Mouse (Mus musculus) kidney, embryonic 16.5 days (tissue): ENCODE results near the gene Col16a1. TPM values are rescaled to one million over a fixed set of nuclear protein-coding genes. Genes with fewer than 3 reads are reported as not detected.

Experiments used
- ATAC-seq: fragments of 200-750 bp; cut with Nextera tagmentation; 2 replicates; pipeline ENCODE4 v1.8.0; 2017; ENCODE audit warnings: moderate TSS enrichment; ENCODE audit not compliant: low FRiP score, low TSS enrichment
- H3K27ac ChIP-seq: fragments of 300-500 bp; sonication (generic); 2 replicates; pipeline ENCODE4 v1.5.1; 2014; ENCODE audit warnings: low read length
- H3K27me3 ChIP-seq: fragments of 300-500 bp; sonication (generic); 2 replicates; pipeline ENCODE4 v1.6.1; 2014; ENCODE audit warnings: low read length, control low read depth, mixed read lengths; ENCODE audit not compliant: insufficient read depth
- H3K36me3 ChIP-seq: fragments of 300-500 bp; sonication (generic); 2 replicates; pipeline ENCODE4 v1.6.1; 2014; ENCODE audit warnings: low read length, control low read depth, mixed read lengths; ENCODE audit not compliant: insufficient read depth
- H3K4me1 ChIP-seq: fragments of 300-500 bp; sonication (generic); 2 replicates; pipeline ENCODE4 v1.6.1; 2014; ENCODE audit warnings: low read length, control low read depth, mixed read lengths; ENCODE audit not compliant: insufficient read depth
- H3K4me2 ChIP-seq: fragments of 300-500 bp; sonication (generic); replicated peaks from 2 replicates; pipeline ENCODE4 v1.6.1; 2014; ENCODE audit warnings: low read depth, low read length
- H3K4me3 ChIP-seq: fragments of 300-500 bp; sonication (generic); 2 replicates; pipeline ENCODE4 v1.5.1; 2014; ENCODE audit warnings: mild to moderate bottlenecking, low read length
- H3K9ac ChIP-seq: fragments of 300-500 bp; sonication (generic); replicated peaks from 2 replicates; pipeline ENCODE4 v1.6.1; 2014; ENCODE audit warnings: low read length
- H3K9me3 ChIP-seq: fragments of 300-500 bp; sonication (generic); 2 replicates; pipeline ENCODE4 v1.6.1; 2016; ENCODE audit warnings: low read length, control low read depth
- WGBS: fragments of 180-500 bp; shearing (Covaris S2); extraction: QIAGEN DNeasy Blood & Tissue Kit; methylation state at CpG from one replicate; pipeline ENCODE4 v1.1.7; 2014; 5-methylcytosine and 5-hydroxymethylcytosine counted together
- polyA plus RNA-seq: library from polyadenylated mRNA; unstranded; fragments of >200 nt; fragmentation: Nextera tagmentation; extraction: Ambion mirVana; gene quantifications from 2 replicates; pipeline ENCODE4 v1.2.1, GENCODE M21; 2015

The Col16a1 gene
- polyA plus RNA-seq, 1 experiment from 2014 or later, result 48.8 TPM

GRCm38 (mm10) chr4:130056011-130056322 is 8.3 kb downstream of the Col16a1 start:
- Histone ChIP-seq H3K4me2 (no peak overlapping the region), H3K4me3 (no peak overlapping the region), H3K9me3 (no peaks in the 10 kb centered on the region), H3K27me3 (no peaks in the 10 kb centered on the region), H3K9ac (no peak overlapping the region), H3K36me3 (peaks cover 3% of the 10 kb centered on the region; the same call in 1 of the 2 replicates), H3K4me1 (peaks cover 4% of the 10 kb centered on the region), H3K27ac (no peak overlapping the region)
- 50% methylated on average over 3 of the region's 3 CpGs for WGBS
- ATAC-seq, result no peak

- Histone ChIP-seq H3K9ac (no peak overlapping the region), H3K4me2 (no peak overlapping the region), H3K27me3 (no peaks in the 10 kb centered on the region), H3K27ac (no peak overlapping the region), H3K4me1 (peaks cover 4% of the 10 kb centered on the region; the same call in 1 of the 2 replicates), H3K4me3 (no peak overlapping the region), H3K9me3 (no peaks in the 10 kb centered on the region), H3K36me3 (peaks cover 3% of the 10 kb centered on the region; the same call in 1 of the 2 replicates)
- 75% methylated on average over 3 of the region's 3 CpGs for WGBS
- ATAC-seq, result no peak
Measured at GRCm38 (mm10) chr4:130056471-130056870, 8.8 kb downstream of the Col16a1 start.

- Histone ChIP-seq H3K36me3 (peaks cover 3% of the 10 kb centered on the region; the same call in 1 of the 2 replicates), H3K27ac (no peak overlapping the region), H3K4me3 (no peak overlapping the region), H3K4me1 (no peaks in the 10 kb centered on the region), H3K9me3 (no peaks in the 10 kb centered on the region), H3K27me3 (no peaks in the 10 kb centered on the region), H3K4me2 (no peak overlapping the region), H3K9ac (no peak overlapping the region)
- no peak for ATAC-seq
Measured at GRCm38 (mm10) chr4:130060937-130061336, 13.3 kb downstream of the Col16a1 start.

GRCm38 (mm10) chr4:130063191-130063590 is 15.6 kb downstream of the Col16a1 start:
- WGBS, result 49% methylated on average over 7 of the region's 7 CpGs
- Histone ChIP-seq H3K9me3 (no peaks in the 10 kb centered on the region), H3K27ac (no peak overlapping the region), H3K27me3 (no peaks in the 10 kb centered on the region), H3K4me2 (no peak overlapping the region), H3K4me1 (no peaks in the 10 kb centered on the region), H3K36me3 (peaks cover 3% of the 10 kb centered on the region; the same call in 1 of the 2 replicates), H3K9ac (no peak overlapping the region), H3K4me3 (no peak overlapping the region)
- ATAC-seq, result no peak

GRCm38 (mm10) chr4:130066816-130067215 is 19.2 kb downstream of the Col16a1 start:
- H3K27ac ChIP-seq, result no peak overlapping the region
- no peak for ATAC-seq
- H3K36me3 ChIP-seq, result no peaks in the 10 kb centered on the region
- H3K27me3 ChIP-seq, result no peaks in the 10 kb centered on the region
- H3K9me3 ChIP-seq, result no peaks in the 10 kb centered on the region
- H3K4me3 ChIP-seq, result no peak overlapping the region
- WGBS, result 8% methylated on average over 8 of the region's 8 CpGs
- no peak overlapping the region for H3K9ac ChIP-seq
- no peaks in the 10 kb centered on the region for H3K4me1 ChIP-seq
- H3K4me2 ChIP-seq, result no peak overlapping the region

DNA sequence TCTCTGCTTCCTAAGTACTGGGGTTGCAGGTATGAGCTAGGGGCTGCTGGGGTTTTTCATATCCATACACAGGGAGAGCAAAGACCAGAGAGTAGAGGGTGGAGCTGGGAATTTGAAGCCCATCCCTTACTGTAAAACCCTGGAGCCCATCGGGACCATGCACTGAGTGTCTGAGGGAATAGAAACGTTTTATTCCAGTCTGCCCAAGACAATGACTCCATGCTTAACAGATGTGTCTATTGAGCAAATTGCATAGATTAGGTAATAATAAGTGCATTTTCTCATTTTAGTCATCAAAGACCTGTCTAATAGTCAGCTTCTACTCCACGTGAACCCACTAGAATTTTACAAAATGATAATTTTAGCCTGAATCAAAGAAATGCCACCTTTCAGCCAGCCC is 22.9 kb downstream of the Col16a1 start:
- Histone ChIP-seq H3K9me3 (no peaks in the 10 kb centered on the region), H3K9ac (no peak overlapping the region), H3K36me3 (no peaks in the 10 kb centered on the region), H3K27ac (no peak overlapping the region), H3K27me3 (no peaks in the 10 kb centered on the region), H3K4me2 (no peak overlapping the region), H3K4me3 (no peak overlapping the region), H3K4me1 (no peaks in the 10 kb centered on the region; the same call in 1 of the 2 replicates)
- WGBS, result 72% methylated on average over 3 of the region's 3 CpGs
- ATAC-seq, result no peak

DNA sequence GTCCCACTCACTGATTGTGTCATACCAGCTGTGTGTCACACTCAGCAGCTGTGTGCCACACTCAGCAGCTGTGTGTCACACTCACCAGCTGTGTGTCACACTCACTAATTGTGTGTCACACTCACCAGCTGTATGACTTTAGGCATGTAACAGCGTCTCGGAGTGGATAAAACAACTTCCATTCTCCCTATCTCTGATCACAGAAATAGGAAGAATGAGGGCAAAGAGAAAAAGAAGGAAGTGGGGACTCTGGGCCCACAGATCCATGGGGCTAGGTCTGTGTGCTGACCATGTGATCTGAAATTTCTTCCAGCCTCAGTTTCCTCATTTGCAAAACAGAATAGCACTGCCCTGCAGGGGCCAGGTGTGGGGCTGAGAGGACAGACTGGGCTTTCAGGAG is 24.1 kb downstream of the Col16a1 start:
- Histone ChIP-seq H3K27me3 (no peaks in the 10 kb centered on the region), H3K9ac (no peak overlapping the region), H3K4me1 (no peaks in the 10 kb centered on the region; the same call in 1 of the 2 replicates), H3K4me2 (no peak overlapping the region), H3K27ac (no peak overlapping the region), H3K9me3 (no peaks in the 10 kb centered on the region), H3K36me3 (no peaks in the 10 kb centered on the region), H3K4me3 (no peak overlapping the region)
- WGBS, result 84% methylated on average over 2 of the region's 2 CpGs
- no peak for ATAC-seq

- H3K4me1 ChIP-seq, result no peaks in the 10 kb centered on the region; the same call in 1 of the 2 replicates
- H3K27ac ChIP-seq, result no peak overlapping the region
- ATAC-seq, result no peak
- WGBS, result 86% methylated on average over 4 of the region's 4 CpGs
- no peaks in the 10 kb centered on the region for H3K9me3 ChIP-seq
- no peak overlapping the region for H3K4me2 ChIP-seq
- no peaks in the 10 kb centered on the region for H3K27me3 ChIP-seq
- H3K4me3 ChIP-seq, result no peak overlapping the region
- H3K36me3 ChIP-seq, result no peaks in the 10 kb centered on the region
- no peak overlapping the region for H3K9ac ChIP-seq
Measured at GRCm38 (mm10) chr4:130073367-130073766, 25.7 kb downstream of the Col16a1 start.

- H3K9ac ChIP-seq, result no peak overlapping the region
- H3K4me1 ChIP-seq, result no peaks in the 10 kb centered on the region; the same call in 1 of the 2 replicates
- no peak overlapping the region for H3K27ac ChIP-seq
- no peak overlapping the region for H3K4me2 ChIP-seq
- ATAC-seq, result peak; percentile 81
- H3K27me3 ChIP-seq, result no peaks in the 10 kb centered on the region; the same call in 1 of the 2 replicates
- no peaks in the 10 kb centered on the region for H3K9me3 ChIP-seq
- H3K4me3 ChIP-seq, result no peak overlapping the region
- H3K36me3 ChIP-seq, result no peaks in the 10 kb centered on the region
- WGBS, result 63% methylated on average over 17 of the region's 17 CpGs
Measured at GRCm38 (mm10) chr4:130074761-130075515, 27.3 kb downstream of the Col16a1 start.

GRCm38 (mm10) chr4:130076856-130077255 is 29.2 kb downstream of the Col16a1 start:
- no peak for ATAC-seq
- Histone ChIP-seq H3K9ac (no peak overlapping the region), H3K4me1 (no peaks in the 10 kb centered on the region; the same call in 1 of the 2 replicates), H3K36me3 (no peaks in the 10 kb centered on the region), H3K4me2 (no peak overlapping the region), H3K9me3 (no peaks in the 10 kb centered on the region), H3K27ac (no peak overlapping the region), H3K4me3 (no peak overlapping the region), H3K27me3 (no peaks in the 10 kb centered on the region; the same call in 1 of the 2 replicates)
- 69% methylated on average over 8 of the region's 8 CpGs for WGBS
